Mouse (Mus musculus) neutrophil, adult 5-6 weeks (primary cell): ENCODE data around the gene Cyp2f2. TPM values are rescaled to one million over a fixed set of nuclear protein-coding genes. Genes with fewer than 3 reads are reported as not detected.

Source experiments
- ATAC-seq: fragments of 151-379, 151-347 bp; 2 replicates; pipeline ENCODE4 v1.8.0; 2017; ENCODE audit warnings: mild to moderate bottlenecking, moderate TSS enrichment; ENCODE audit not compliant: insufficient number of reproducible peaks, poor library complexity, low FRiP score, severe bottlenecking; ENCODE audit errors: extremely low read depth
- total RNA-seq: library from RNA; stranded (forward); fragments of 200-1000 nt; gene quantifications from 2 replicates; pipeline ENCODE4 v1.2.3, GENCODE M21; 2017

The Cyp2f2 gene
- total RNA-seq = not detected in 2 replicates

DNA sequence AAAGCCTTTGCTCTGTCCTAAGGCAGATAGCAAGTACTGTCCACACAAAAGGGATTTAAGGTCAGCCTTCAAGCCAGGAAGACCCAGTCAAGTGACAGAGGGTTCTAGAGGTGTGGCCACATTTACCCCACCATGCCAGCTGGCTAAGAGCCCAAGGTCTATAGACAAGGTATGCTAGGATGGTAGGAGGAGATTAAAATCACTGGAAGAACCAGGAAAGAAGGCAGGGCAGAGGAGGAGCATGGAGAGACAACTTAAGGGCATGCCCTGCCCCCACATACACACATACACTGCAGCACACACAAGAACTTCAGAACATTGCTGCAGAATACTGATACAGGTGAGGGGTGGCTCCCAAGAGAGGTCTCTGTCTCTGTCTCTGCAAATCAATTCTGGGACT, at the start of gene Cyp2f2:
Gene Cyp2f2, plus strand, starts transcription at position 234 of the 400 bp plus-strand sequence.
- no peak for ATAC-seq

DNA sequence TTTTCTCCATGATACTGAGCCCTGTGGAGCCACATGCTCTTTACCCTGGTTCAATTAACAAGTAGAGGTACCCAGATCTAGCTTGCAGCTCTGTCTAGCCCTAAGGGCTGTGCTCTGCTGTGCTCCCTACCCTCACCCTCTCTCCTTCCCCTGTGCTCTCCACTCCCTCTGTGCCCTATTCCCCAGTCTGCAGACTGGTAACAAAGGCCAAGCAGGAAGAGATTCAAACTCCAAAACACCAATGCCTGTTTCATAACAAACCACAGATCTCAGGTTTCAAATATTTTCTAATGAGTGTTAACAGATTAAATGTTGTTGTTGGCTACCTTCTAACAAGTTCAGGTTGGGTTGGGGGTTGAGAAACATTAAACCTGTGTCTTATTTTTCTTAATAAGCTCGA, 41.1 kb upstream of the Cyp2f2 start:
- no peak for ATAC-seq

DNA sequence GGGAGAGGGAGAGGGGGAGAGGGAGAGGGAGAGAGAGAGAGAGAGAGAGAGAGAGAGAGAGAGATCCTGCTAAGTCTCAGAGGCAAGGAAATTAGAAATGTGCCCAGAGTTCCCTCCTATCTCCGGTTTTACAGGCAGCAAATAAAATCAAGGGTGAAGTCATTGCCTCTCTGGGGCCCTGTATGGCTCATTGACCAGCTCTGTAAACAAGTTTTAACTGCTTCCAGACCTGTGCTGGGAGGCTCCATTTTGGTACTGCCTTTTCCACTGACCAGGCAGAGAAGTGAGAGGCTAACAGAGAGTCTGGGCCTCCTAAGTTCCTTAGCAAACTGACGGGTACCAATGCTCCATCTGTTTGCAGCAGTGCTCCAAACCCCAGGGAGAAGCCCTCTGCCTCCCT, 38.1 kb upstream of the Cyp2f2 start:
- no peak for ATAC-seq

DNA sequence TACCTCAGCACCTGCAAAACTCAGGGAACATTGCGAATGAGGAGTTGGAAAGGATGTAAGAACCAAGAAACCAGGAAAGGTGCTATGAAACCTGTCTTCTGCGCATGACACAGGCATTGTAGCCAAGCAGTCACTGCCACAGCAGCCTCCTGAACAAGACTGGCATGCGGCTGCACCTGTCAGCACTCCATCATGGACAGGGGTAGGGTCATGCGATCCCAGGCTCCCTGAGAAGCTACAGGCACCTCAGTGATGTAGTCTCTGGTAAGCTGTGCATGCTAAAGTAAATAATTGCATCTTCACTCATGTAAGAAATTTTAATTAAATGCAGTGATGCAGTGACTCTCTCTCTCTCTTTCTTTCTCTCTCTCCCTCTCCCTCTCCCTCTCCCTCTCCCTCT, 28.7 kb upstream of the Cyp2f2 start:
- ATAC-seq = no peak

DNA sequence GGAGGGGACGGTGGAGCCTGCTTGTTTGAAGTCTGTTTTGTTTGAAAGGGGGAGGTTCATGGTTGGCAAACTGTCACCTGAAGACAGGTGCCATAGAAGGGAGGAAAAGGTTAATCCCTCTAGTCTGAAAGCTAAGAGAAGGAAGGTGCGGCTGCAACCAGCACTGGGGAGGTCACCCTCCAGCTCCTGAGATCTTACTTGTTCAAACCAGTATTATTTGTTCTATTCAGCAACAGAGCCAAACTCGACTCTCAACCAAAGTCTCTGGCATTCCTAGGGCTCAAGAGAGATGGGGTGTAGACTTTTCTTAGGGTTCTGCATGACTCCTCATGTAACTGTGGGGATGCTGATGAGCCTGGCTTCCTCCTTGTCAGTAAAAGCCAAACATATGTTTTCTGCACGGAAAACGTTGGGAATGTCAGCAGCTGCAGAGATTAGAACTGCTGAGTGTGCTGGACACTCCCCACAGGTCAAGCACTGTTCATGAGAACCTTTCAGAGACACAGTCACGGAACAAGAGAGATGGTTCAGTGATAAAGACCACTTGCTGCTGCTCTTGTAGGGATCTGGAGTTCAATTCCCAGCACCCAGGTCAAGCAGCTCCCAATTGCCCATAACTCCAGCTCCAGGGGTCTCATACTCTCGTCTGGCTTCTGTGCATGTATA, 27.5 kb upstream of the Cyp2f2 start:
- ATAC-seq = no peak

DNA sequence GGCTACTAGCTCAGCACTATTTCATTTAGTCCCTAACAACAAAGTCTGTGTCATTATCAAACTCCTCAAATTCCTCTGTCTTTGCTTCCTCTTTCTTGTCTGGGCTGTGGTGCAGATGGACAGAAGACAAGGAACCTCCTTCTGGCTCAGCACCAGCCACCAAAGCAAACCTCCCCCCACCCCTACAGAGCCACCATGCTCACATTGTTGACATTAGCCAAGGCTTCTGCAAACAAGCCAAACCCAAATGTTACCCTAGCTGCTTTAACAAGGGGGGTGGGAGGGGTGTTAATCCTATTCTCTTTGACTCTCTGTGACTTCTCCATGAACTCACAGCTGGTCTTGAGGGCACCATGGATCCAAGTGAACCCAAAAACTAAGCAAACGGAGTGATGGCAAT, 26.8 kb upstream of the Cyp2f2 start:
- no peak for ATAC-seq

DNA sequence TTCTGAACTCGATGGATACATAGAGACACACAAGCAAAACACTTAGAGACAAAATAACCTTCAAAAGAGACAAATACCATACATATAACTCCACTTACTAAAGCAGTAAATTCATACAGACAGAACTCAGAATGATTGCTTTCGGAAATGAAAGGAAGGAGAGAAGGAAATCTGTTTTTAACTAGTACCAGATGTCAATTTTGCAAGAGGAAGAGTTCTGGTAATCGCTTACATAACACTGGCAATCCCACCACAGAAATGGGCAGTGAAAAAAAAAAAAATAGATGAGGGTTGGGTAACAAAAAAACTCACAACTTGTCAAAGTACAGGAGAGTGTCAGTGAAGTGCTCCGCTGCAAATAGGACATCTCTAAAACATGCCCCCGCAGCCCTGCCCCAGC, 14.8 kb upstream of the Cyp2f2 start:
- no peak for ATAC-seq

DNA sequence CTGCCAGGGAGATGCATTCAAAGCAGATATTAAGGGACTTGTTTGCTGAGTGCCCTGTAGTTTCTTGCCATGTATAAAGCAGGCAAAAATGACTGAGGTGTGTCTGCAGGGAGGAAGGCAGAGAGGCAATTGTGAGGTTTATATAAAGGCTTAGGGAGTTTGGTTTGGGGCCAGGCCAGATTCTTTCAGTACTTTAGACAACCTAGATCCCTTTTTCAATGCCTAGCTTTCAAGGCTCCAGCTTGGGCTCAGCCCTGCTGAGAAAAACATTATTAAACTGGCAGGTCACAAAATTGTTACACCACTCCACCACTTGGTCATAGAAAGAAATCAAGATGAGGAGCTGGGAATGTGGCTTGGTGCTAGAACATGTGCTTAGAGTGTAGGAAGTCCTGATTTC, 9.4 kb upstream of the Cyp2f2 start:
- ATAC-seq = no peak

DNA sequence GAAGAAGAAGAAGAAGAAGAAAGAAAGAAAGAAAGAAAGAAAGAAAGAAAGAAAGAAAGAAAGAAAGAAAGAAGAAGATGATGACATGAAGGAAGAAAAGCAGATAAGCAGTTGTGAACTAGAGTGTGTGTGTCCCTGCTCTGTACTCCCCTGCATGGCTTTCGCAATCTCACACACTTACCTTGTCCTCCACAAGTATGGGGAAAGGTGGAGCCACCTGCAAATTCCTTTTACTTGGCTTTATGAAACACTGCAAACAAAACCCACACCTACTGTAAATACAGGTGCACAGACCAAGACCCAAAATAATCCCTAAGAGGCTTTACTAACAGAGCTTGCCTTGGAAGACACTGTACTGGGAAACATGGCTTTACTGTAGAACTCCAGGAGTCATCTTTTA, 8.7 kb upstream of the Cyp2f2 start:
- no peak for ATAC-seq

DNA sequence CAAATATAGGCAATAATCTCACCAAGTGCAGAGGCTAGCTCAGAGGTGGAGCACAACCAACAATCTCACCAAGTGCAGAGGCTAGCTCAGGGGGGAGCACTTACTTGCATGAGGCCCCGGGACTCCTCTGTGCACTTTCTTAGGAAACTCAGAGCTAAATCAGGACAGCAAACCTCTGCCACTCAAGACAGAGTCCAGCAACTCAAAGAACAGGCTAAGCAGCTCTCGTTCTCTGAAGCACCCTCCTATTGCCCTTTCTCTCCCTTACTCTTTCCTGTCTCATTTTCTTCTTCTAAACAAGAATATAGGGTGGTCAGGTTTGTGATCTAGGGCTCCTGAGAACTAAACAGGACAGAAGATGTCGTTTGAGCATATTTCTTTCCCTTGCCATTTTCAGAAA, 7.7 kb upstream of the Cyp2f2 start:
- no peak for ATAC-seq

DNA sequence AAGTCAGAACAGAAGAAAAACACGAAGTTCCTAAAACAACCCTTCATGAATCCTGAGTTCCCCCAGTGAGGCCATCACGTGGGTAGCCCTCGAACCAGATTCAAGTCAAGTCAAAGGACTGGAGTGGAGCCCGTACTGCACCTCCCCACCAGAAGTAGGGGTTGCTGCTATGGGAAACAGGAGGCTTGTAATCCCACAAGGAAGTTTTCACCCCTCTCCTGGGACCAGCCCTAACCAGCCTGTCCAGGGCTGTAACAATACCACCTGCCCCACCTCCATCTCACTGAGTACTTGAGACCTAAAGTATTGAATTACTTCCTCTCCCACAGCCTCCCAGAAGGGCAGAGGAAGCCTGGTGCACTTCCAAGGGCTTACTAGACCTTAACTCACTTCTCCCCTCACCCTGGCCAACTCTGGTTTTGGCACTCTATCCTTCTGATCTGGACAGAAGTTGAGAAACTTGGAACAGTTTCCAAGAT, 1.6 kb upstream of the Cyp2f2 start:
- ATAC-seq = no peak

DNA sequence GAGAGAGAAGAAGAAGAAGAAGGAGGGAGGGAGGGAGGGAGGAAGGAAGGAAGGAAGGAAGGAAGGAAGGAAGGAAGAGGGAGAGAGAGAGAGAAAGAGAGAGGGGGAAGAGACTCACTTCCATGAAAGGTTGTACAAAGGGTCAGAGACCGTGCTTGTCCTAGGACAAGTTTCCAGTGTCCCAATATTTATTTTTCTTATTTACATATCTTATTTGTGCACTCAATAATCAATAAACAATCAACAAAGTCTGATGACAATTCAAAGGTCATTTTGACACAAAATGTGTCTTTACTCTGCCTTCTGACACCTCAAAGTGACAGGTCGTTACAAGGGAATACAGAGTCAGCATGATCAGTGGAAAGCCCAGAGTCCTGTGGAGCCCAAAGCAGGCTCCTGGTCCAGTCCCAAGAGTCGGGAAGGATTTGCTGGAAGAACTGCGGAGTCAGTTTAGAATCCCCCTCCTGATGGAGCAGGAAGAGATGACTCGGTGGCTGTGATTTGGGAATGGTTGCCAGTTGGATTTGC, 4.7 kb downstream of the Cyp2f2 start:
- ATAC-seq = no peak

DNA sequence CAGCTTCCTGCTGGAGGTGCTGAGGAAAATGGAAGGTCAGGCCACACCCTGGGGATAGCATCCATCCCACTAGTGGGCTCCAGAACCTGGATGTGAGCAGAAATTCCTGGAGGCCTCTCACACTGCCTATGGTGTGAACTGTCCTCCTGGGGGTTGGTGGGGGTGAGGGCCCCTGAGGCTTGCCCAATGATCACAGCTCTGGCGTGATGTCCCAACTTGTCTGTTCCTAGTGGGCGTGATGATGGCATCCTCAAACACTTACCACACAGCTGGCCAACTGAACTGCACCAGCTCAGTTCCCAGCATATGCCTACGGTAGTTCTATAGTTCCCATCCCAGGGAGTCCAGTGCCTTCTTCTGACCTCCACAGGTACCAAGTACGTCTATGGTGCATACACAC, 5.3 kb downstream of the Cyp2f2 start:
- no peak for ATAC-seq

DNA sequence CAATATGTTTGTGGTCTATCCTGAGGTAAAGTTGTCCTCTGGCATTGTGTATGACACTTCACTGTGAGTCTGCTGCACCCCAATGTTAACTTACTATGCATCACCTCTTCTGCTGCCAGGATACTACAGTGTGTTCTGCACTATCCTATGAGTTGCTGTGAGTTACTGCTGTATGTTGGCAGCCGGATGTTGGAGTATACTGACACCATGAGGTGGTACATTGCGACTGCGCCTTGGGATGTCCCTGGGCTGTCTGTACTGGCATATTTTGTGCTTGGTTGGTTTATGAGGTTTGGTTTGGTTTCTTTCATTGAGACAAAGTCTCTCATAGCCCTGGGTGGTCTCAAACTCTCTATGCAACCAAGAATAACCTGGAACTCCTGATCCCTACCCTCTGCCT, 8.5 kb downstream of the Cyp2f2 start:
- ATAC-seq = no peak

DNA sequence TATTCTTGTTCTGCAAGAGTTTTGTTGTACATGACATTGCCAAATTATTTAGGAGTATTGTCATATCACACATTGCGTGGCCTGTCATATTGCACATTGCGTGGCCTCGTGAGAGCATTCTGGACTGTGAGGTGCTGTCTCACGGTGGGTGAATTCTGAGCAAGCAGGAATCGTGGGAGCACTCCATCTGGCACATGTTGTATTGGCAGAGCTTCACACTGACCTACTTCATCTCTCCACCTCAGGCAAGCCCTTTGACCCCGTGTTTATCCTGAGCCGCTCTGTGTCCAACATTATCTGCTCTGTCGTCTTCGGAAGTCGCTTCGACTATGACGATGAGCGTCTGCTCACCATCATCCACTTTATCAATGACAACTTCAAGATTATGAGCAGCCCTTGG, 9.2 kb downstream of the Cyp2f2 start:
- ATAC-seq = no peak

DNA sequence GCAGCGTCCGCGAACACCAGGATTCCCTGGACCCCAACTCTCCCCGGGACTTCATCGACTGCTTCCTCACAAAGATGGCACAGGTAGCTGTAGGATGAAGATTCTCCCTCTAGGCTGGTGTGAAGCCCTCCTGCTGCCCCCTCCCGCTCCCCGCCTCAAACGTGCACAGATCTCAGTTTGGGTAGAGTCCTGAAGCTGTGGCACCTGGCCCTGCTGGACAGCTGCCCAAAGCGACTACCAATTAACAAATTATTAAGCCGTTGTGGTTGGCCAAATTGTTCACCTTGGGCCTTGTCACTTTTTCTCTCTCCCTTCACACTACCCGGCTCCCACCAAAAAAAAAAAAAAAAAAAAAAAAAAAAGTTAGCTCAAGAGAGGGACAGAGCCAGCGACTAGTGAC, 10.1 kb downstream of the Cyp2f2 start:
- ATAC-seq = no peak

DNA sequence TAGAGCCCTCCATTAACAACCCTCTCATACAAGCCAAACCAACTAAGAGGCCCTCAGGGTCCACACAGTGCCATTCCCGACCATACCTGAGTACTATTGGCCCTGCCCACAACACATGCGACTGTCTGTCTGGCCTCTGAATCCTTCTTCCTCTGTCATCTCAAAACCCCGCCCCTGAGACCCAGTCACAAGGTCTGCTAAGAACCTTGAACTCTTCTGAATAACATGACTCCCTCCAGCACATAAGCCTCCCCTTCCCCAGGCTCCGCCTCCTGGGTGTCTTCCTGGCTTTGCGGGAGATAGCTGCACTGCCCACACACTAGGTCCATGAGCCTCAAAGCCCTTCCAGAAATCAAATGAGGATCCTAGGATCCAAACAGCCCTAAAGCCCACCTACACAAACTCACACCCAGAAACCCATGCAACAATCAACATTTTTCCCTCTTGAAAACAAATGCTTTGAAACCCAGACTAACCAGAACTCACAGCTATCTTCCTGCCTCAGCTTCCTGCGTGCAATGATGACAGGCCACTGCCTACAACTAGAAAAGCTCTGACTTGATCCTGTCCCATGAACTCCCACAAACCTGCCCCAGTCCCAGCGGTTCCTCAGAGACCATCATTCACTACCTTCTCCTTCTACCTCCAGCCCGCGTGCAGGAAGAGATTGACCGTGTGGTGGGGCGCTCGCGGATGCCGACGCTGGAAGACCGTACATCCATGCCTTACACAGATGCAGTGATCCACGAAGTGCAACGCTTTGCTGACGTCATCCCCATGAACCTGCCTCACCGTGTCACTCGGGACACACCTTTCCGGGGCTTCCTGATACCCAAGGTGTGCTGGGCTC, 11.0 kb downstream of the Cyp2f2 start:
- ATAC-seq = no peak

DNA sequence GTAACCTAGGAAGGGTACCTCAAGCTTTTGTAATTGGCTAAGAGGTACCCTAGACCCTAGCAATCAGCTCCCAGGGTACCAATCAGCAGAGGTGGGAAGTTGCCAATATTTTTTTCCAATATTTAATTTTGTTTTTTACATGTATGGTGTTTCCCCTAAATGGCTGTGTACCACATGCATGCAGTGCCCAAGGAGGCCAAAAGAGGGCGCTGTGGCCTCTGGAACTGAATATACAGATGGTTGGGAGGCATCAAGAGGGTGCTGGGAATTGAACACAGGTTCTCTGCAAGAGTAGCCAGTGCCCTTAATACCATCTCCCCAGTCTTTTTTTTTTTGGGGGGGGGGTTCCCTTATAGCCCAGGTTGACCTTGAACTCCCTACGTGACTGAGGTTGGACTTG, 11.7 kb downstream of the Cyp2f2 start:
- no peak for ATAC-seq

DNA sequence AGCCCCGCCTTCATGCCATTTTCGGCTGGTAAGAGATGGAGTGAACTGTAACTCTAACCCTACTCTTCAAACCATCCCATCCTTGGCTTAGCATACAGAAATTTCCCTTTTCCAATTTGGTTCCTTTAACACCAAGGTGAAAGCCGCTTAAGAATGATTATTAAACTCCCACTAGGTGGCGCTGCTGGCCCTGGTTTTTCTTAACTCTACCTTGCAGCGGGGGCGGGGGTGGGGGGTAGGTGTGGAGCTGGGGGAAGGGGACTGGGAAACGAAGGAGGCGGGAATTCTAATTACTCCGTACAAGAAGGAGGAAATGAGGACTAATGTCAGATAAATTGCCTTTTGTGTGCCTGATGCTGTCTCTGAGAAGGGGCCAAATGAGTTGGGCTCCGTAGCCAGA, 12.9 kb downstream of the Cyp2f2 start:
- ATAC-seq = no peak

DNA sequence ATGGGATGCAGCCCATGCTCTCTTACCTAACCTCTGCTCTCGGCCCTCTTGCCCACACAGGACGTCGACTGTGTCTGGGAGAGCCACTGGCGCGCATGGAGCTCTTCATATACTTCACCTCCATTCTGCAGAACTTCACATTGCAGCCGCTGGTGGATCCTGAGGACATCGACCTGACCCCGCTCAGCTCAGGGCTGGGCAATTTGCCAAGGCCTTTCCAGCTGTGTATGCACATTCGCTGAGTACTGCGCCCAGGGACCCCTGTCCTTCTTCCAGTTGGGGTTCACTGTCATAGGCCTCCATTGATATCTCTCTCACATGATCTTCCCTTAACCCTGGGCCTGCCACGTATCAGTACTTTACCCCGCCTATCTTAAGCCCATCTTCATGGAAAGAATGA, 13.4 kb downstream of the Cyp2f2 start:
- ATAC-seq = no peak
